Mouse (Mus musculus) megakaryocyte, embryonic 14.5 days (primary cell): ENCODE data around the gene Ubqln4. TPM values are rescaled to one million over a fixed set of nuclear protein-coding genes. Genes with fewer than 3 reads are reported as not detected.

Source experiments
- H3K27me3 ChIP-seq: replicated peaks from 2 replicates; pipeline ENCODE3; 2012; ENCODE audit warnings: inconsistent platforms
- H3K36me3 ChIP-seq: replicated peaks from 2 replicates; pipeline ENCODE3; 2012; ENCODE audit warnings: low read length, inconsistent platforms, mixed read lengths
- H3K4me1 ChIP-seq: 2 replicates; pipeline ENCODE4 v1.6.1; 2012; ENCODE audit warnings: inconsistent platforms
- H3K4me3 ChIP-seq: replicated peaks from 2 replicates; pipeline ENCODE3; 2012; ENCODE audit warnings: moderate library complexity, mild to moderate bottlenecking, inconsistent platforms
- H3K9me3 ChIP-seq: 2 replicates; pipeline ENCODE4 v1.6.1; 2012; ENCODE audit warnings: inconsistent platforms
- FLI1 ChIP-seq: IDR thresholded peaks from 2 replicates; pipeline ENCODE4 v1.6.1; 2012; ENCODE audit warnings: low read length, inconsistent platforms, mixed read lengths
- GATA1 ChIP-seq: IDR thresholded peaks from 3 replicates; pipeline ENCODE4 v1.6.1; 2012; ENCODE audit warnings: mixed read lengths, low read length, inconsistent platforms, borderline replicate concordance
- polyA plus RNA-seq: library from polyadenylated mRNA; stranded (reverse); fragments of >175 nt; gene quantifications from 2 replicates; pipeline ENCODE4 v1.2.3, GENCODE M21; 2012; ENCODE audit warnings: low replicate concordance; ENCODE audit not compliant: insufficient read depth

Gene Ubqln4
- 26.1 and 51.5 TPM in 2 replicates for polyA plus RNA-seq

- H3K4me3 ChIP-seq = peak within 1 kb of the TSS; percentile 100
- TF ChIP-seq GATA1 (no peak), FLI1 (no peak)
- H3K9me3 ChIP-seq = no peaks in the 10 kb centered on the region
- H3K36me3 ChIP-seq = peaks cover 60% of the 10 kb centered on the region
- H3K27me3 ChIP-seq = no peaks in the 10 kb centered on the region
- H3K4me1 ChIP-seq = peaks cover 49% of the 10 kb centered on the region
Measured at GRCm38 (mm10) chr3:88553525-88553879, at the start of gene Ubqln4. Gene Ubqln4 (plus strand): TSS chr3:88553758.

- peaks cover 93% of the 10 kb centered on the region for H3K4me1 ChIP-seq
- peak overlapping the region; percentile 99 for H3K4me3 ChIP-seq
- peaks cover 41% of the 10 kb centered on the region for H3K36me3 ChIP-seq
- TF ChIP-seq GATA1 (no peak), FLI1 (no peak)
- no peaks in the 10 kb centered on the region for H3K27me3 ChIP-seq
- no peaks in the 10 kb centered on the region for H3K9me3 ChIP-seq
Measured at GRCm38 (mm10) chr3:88503881-88504746, 49.4 kb upstream of the Ubqln4 start.

GRCm38 (mm10) chr3:88505081-88505480, 48.5 kb upstream of the Ubqln4 start:
- TF ChIP-seq FLI1 (no peak), GATA1 (no peak)
- Histone ChIP-seq H3K4me1 (peaks cover 91% of the 10 kb centered on the region), H3K27me3 (no peaks in the 10 kb centered on the region), H3K9me3 (no peaks in the 10 kb centered on the region), H3K36me3 (peaks cover 31% of the 10 kb centered on the region), H3K4me3 (peak overlapping the region; percentile 59)

GRCm38 (mm10) chr3:88505765-88506164, 47.8 kb upstream of the Ubqln4 start:
- Histone ChIP-seq H3K4me1 (peaks cover 91% of the 10 kb centered on the region), H3K4me3 (no peak overlapping the region), H3K27me3 (no peaks in the 10 kb centered on the region), H3K9me3 (no peaks in the 10 kb centered on the region), H3K36me3 (peaks cover 26% of the 10 kb centered on the region)
- TF ChIP-seq GATA1 = no peak

GRCm38 (mm10) chr3:88509250-88509649, 44.3 kb upstream of the Ubqln4 start:
- Histone ChIP-seq H3K4me1 (peaks cover 98% of the 10 kb centered on the region), H3K4me3 (peak overlapping the region; percentile 93), H3K36me3 (peaks cover 12% of the 10 kb centered on the region), H3K9me3 (no peaks in the 10 kb centered on the region), H3K27me3 (peaks cover 3% of the 10 kb centered on the region)
- no peak for TF ChIP-seq FLI1
- no peak for TF ChIP-seq GATA1

GRCm38 (mm10) chr3:88509692-88510420, 43.7 kb upstream of the Ubqln4 start, which contains the start of gene Lmna:
Gene Lmna (minus strand): TSS chr3:88509956.
- Histone ChIP-seq H3K36me3 (peaks cover 12% of the 10 kb centered on the region), H3K9me3 (no peaks in the 10 kb centered on the region), H3K4me3 (peak within 1 kb of the TSS; percentile 93), H3K4me1 (peaks cover 98% of the 10 kb centered on the region), H3K27me3 (peaks cover 3% of the 10 kb centered on the region)
- TF ChIP-seq FLI1 = 0 out of 2 replicates have a peak, but pooled peaks have one; percentile 14
- no peak for TF ChIP-seq GATA1

- Histone ChIP-seq H3K36me3 (peaks cover 12% of the 10 kb centered on the region), H3K4me3 (peak overlapping the region; percentile 93), H3K27me3 (peaks cover 10% of the 10 kb centered on the region), H3K9me3 (no peaks in the 10 kb centered on the region), H3K4me1 (peaks cover 98% of the 10 kb centered on the region)
- TF ChIP-seq FLI1 (no peak), GATA1 (no peak)
Measured at GRCm38 (mm10) chr3:88510421-88511289, 42.9 kb upstream of the Ubqln4 start.

GRCm38 (mm10) chr3:88511559-88511958, 42.0 kb upstream of the Ubqln4 start:
- H3K4me1 ChIP-seq = peaks cover 98% of the 10 kb centered on the region
- H3K4me3 ChIP-seq = peak overlapping the region; percentile 67
- no peak for TF ChIP-seq GATA1
- TF ChIP-seq FLI1 = no peak
- no peaks in the 10 kb centered on the region for H3K9me3 ChIP-seq
- peaks cover 7% of the 10 kb centered on the region for H3K36me3 ChIP-seq
- peaks cover 17% of the 10 kb centered on the region for H3K27me3 ChIP-seq

GRCm38 (mm10) chr3:88512141-88512895, 41.2 kb upstream of the Ubqln4 start:
- Histone ChIP-seq H3K36me3 (peaks cover 5% of the 10 kb centered on the region), H3K9me3 (no peaks in the 10 kb centered on the region), H3K27me3 (peaks cover 23% of the 10 kb centered on the region), H3K4me1 (peaks cover 97% of the 10 kb centered on the region), H3K4me3 (peak overlapping the region; percentile 81)
- TF ChIP-seq FLI1 (no peak), GATA1 (no peak)
